Comparison of ENCODE assay signal across 9 mouse cellular contexts in the genomic region with DNA sequence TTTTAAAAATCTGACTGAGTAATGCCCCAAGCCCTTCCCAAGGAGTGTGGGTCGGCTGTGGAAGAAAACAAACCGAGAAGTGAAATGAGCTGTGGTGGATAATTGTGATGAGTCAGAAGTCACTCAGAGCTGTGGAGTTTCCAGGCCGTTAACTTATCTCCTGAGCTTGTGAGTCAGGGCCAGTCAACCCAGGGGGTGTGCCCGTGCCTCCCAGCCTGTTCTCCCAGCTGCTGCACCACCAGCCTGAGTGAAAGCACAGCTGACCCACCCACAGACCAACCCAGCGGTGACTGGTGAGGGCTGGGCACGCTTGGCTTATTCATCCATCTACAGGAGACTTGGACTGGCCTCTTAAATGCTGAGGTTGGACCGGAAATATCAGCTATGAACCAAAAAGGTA. TPM values are rescaled to one million over a fixed set of nuclear protein-coding genes. Genes with fewer than 3 reads are reported as not detected.
DNase-seq lines count a peak whose midpoint lies in the region; ATAC-seq lines count a peak whose summit lies in the region.
"Had no signal": no experiment of that assay in that cellular context is flagged by ENCODE, and none has a peak within 500 bp of the region (broad histone marks: within the 10 kb centered on the region; RNA-seq: fewer than 3 reads in every experiment).

No protein-coding gene starts in this region.

- H3K9ac ChIP-seq in heart, embryonic 11.5 days (ENCODE audit: low read depth, low read length), result no peak overlapping the region
- H3K9ac ChIP-seq in hindbrain, embryonic 13.5 days, result no peak overlapping the region
- H3K9ac ChIP-seq: limb, embryonic 15.5 days had no signal

- H3K9me3 ChIP-seq in heart, embryonic 11.5 days (replicated peaks; ENCODE audit: control insufficient read depth, low read length), result no peaks in the 10 kb centered on the region
- H3K9me3 ChIP-seq in hindbrain, embryonic 13.5 days, result no peaks in the 10 kb centered on the region
- H3K9me3 ChIP-seq: limb, embryonic 15.5 days had no signal

- H3K4me1 ChIP-seq in heart, embryonic 11.5 days (ENCODE audit: control insufficient read depth, insufficient read depth, low read length), result peaks cover 7% of the 10 kb centered on the region
- H3K4me1 ChIP-seq in hindbrain, embryonic 13.5 days (replicated peaks), result peaks cover 9% of the 10 kb centered on the region

- H3K27ac ChIP-seq in heart, embryonic 11.5 days (ENCODE audit: low read depth, low read length), result no peak overlapping the region
- H3K27ac ChIP-seq in hindbrain, embryonic 13.5 days, result no peak overlapping the region
- H3K27ac ChIP-seq: limb, embryonic 15.5 days had no signal

- H3K4me2 ChIP-seq in heart, embryonic 11.5 days, result no peak overlapping the region
- H3K4me2 ChIP-seq in hindbrain, embryonic 13.5 days, result no peak overlapping the region
- H3K4me2 ChIP-seq: limb, embryonic 15.5 days had no signal

- no peak overlapping the region for H3K4me3 ChIP-seq in heart, embryonic 11.5 days (ENCODE audit: low read depth, low read length)
- H3K4me3 ChIP-seq in hindbrain, embryonic 13.5 days, result no peak overlapping the region
- H3K4me3 ChIP-seq: limb, embryonic 15.5 days had no signal

- peaks cover 6% of the 10 kb centered on the region; the same call in 1 of the 2 replicates for H3K27me3 ChIP-seq in heart, embryonic 11.5 days (ENCODE audit: control insufficient read depth, insufficient read depth, low read length)
- H3K27me3 ChIP-seq in hindbrain, embryonic 13.5 days, result no peaks in the 10 kb centered on the region
- H3K27me3 ChIP-seq: limb, embryonic 15.5 days had no signal

- DNase-seq in 3134 (ENCODE audit: extremely low read depth, insufficient read length, low spot score), result peak; percentile 93
- DNase-seq in MEL-GATA-1-ER (ENCODE audit: extremely low read depth, low read depth), result peak; percentile 68
- DNase-seq in kidney, postnatal 25 days, result peak; percentile 60 to 93
- peak; percentile 87 for DNase-seq in urinary bladder, postnatal 14 days (ENCODE audit: low spot score)
- DNase-seq in layer of hippocampus, adult 8-10 months (ENCODE audit: low spot score in 2 of 2), result no peak
- no peak for DNase-seq in embryo, embryonic 11 days

- 36% methylated on average over 7 of the region's 7 CpGs for WGBS in heart, embryonic 11.5 days (ENCODE audit: insufficient replicate concordance)
- 71% methylated on average over 7 of the region's 7 CpGs for WGBS in hindbrain, embryonic 13.5 days

- H3K36me3 ChIP-seq in heart, embryonic 11.5 days (ENCODE audit: control insufficient read depth, insufficient read depth, low read length), result no peaks in the 10 kb centered on the region
- H3K36me3 ChIP-seq in hindbrain, embryonic 13.5 days, result no peaks in the 10 kb centered on the region
- H3K36me3 ChIP-seq: limb, embryonic 15.5 days had no signal

- 0 out of 2 replicates have a peak, but pooled peaks have one; percentile 18 for ATAC-seq in heart, embryonic 11.5 days (replicated peaks; ENCODE audit: insufficient number of reproducible peaks, low FRiP score, low TSS enrichment)
- no peak for ATAC-seq in hindbrain, embryonic 13.5 days (ENCODE audit: low FRiP score)

RNA-seq across cellular contexts. Expression of gene Sema4b, which starts 19.9 kb away (rescaled TPM):
- 5.9 and 8.5 TPM in 2 replicates for polyA plus RNA-seq in heart, embryonic 11.5 days (2014; fragmentation: Nextera tagmentation; extraction: Ambion mirVana)
- total RNA-seq in layer of hippocampus, adult 8-10 months (2022), result 10 to 100 TPM; 22.0 to 27.7 (median 25.9) TPM
- polyA plus RNA-seq in hindbrain, embryonic 13.5 days (2015; fragmentation: Nextera tagmentation; extraction: Ambion mirVana), result 23.9 and 26.5 TPM in 2 replicates

RNA-seq across cellular contexts. Expression of gene Idh2, which starts 51.5 kb away (rescaled TPM):
- 1,200 and 1,395 TPM in 2 replicates for polyA plus RNA-seq in heart, embryonic 11.5 days (2014; fragmentation: Nextera tagmentation; extraction: Ambion mirVana)
- total RNA-seq in layer of hippocampus, adult 8-10 months (2022), result 10 to 100 TPM; 67.5 to 83.7 (median 75.9) TPM
- polyA plus RNA-seq in hindbrain, embryonic 13.5 days (2015; fragmentation: Nextera tagmentation; extraction: Ambion mirVana), result 237 and 256 TPM in 2 replicates

Comparison
In these comparisons a context has a peak if more than half of its experiments do, and no peak if none do; other contexts are left out.
1. DNase-seq: peak in 3134 (single experiment), MEL-GATA-1-ER (single experiment), kidney, postnatal 25 days (2 of 2) and urinary bladder, postnatal 14 days (single experiment); none in layer of hippocampus, adult 8-10 months (0 of 2) and embryo, embryonic 11 days (single experiment).